Mouse (Mus musculus) embryonic stem cell, embryonic (primary cell): ENCODE measurements at regions not wholly inside any gene's neighbourhood (a gene's known extent, or its start where the extent isn't known, plus 50 kb on each side); places are given as distances from the start of the nearest gene placed in this dataset.

Source experiments
- CTCF ChIA-PET, 4 experiments: fragments of 300-600 bp in 2 of 4; fragments of 350-600 bp in 2 of 4; sonication (Branson Sonifier 250); formaldehyde crosslinking; loops; one replicate each; lab custom pipeline; 2022; ENCODE audit warnings: inconsistent platforms in 2 of 4; lab: Charles Lee
- POLR2A ChIA-PET, 4 experiments: fragments of 300-600 bp in 2 of 4; fragments of 350-600 bp in 2 of 4; sonication (Branson Sonifier 250); formaldehyde crosslinking; loops; one replicate each; lab custom pipeline; 2022; ENCODE audit warnings: antibody characterized with exemption in 4 of 4, inconsistent platforms in 1 of 4; lab: Charles Lee

GRCm38 (mm10) chr1:105084556-105084955 is 272.0 kb downstream of the Rnf152 start:
- ChIA-PET CTCF (no interaction called here), POLR2A (interaction anchor here in 1 of 4 experiments (2.1 kb wide), 1 partner anchor 11 kb away, joined by 5 read pairs; no protein-coding TSS in a partner anchor)

- CTCF ChIA-PET: no interaction called here
Observed at GRCm38 (mm10) chr1:105083551-105084103, 272.9 kb downstream of the Rnf152 start.

DNA sequence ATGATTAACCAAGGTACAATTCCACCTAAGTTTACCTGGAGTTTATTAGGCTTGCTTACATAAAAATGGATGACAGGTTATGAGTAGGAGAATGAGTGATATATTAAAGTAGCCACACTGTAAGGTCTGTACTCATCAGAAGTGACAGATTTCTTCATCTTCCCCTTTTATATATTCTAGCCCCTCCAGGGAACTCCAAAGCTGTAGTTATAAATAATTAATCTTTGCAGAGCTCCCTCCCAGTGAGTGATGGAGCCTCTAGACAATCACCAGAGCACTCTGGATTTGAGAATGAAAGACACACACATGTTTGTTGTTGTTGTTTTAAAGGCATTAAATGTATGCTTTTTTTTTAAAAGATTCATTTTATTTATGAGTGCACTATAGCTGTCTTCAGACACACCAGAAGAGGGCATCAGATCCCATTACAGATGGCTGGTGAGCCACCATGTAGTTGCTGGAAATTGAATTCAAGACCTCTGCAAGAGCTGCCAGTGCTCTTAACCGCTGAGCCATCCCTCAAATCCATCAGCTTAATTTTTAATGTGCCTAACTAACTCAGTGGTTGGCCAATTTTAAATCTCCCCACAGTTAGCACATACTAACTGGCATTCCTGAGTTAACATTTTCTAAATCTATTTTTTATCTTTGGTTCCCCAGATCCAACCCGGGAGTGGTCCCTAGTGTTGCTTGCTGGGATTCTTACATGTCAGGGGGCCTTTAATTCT is 273.5 kb downstream of the Rnf152 start:
- POLR2A ChIA-PET: interaction anchor here in 1 of 4 experiments (0.7 to 1.3 kb wide), 2 partner anchors 12 to 94 kb away, joined by 3 to 7 read pairs; no protein-coding TSS in a partner anchor
- CTCF ChIA-PET: no interaction called here

More at GRCm38 (mm10) chr1:105083551-105084103, 272.9 kb downstream of the Rnf152 start:
- POLR2A ChIA-PET: interaction anchor here in 1 of 4 experiments (0.7 to 2.1 kb wide), 3 partner anchors 12 to 94 kb away, joined by 3 to 7 read pairs (median 5); no protein-coding TSS in a partner anchor

GRCm38 (mm10) chr1:105081942-105082341 is 274.6 kb downstream of the Rnf152 start:
- ChIA-PET POLR2A (interaction anchor here in 1 of 4 experiments (0.6 to 0.7 kb wide), 2 partner anchors 11 to 17 kb away, joined by 3 read pairs; no protein-coding TSS in a partner anchor), CTCF (no interaction called here)

- ChIA-PET CTCF (no interaction called here), POLR2A (no interaction called here)
Observed at GRCm38 (mm10) chr1:105079437-105079836, 277.1 kb downstream of the Rnf152 start.

- ChIA-PET CTCF (no interaction called here), POLR2A (no interaction called here)
Observed at GRCm38 (mm10) chr1:105075728-105076127, 280.8 kb downstream of the Rnf152 start.

DNA sequence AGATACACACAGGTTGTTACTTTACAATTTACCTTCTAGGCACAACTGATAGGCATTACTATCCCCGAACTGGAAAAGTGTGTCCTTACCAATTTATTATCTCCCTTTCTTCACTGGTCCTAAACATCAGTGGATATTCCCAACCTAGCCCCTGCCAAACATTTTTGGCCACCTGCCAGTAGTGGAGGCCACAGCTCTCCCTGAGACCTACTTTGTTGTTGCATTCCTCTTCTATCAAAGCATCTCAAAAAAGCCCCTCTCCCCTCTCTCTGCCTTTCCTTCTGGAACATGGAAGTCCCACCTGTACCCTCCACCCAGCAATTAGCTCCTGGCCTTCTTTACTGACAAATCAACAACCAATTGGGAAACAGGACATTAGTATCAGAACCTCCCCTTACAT is 282.2 kb downstream of the Rnf152 start:
- POLR2A ChIA-PET: no interaction called here
- CTCF ChIA-PET: no interaction called here

DNA sequence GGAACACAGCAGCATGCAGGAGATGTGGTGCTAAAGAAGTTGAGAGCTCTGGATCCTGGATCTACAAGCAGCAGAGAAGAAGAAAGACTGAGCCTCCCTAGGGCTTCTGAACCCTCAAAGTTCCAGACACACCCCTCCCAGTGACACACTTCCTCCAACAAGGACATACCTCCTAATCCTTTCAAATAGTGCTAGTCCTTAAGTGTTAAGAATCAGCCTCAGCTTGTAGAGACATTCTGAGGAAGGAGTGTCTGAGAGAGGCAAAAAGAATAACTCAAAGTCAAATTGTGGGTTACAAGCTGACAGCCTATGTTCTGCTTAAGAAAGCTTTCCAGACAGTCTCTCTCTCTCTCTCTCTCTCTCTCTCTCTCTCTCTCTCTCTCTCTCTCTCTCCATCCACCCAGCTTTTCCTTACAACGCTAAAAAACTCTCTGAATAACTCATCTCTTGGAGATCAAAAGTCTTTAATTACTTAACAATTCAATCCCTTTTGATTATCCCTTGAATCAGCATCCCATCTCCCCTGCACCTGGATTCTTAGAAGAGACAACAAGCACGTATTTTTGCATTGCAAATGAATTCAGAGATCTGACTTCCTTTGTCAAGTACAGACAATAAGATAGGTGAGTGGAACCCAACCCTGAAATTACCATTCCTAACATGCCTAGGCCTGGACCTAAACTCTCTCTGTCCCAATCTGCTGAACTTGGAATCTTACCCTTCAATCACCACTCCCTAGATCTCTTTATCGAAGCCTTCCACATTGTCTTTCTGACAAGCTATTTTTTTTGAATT is 285.7 kb downstream of the Rnf152 start:
- POLR2A ChIA-PET: interaction anchor here in 2 of 4 experiments (0.5 to 1.8 kb wide), 8 partner anchors 11 to 594 kb away, joined by 3 to 7 read pairs (median 4); no protein-coding TSS in a partner anchor

GRCm38 (mm10) chr1:105067902-105068301 is 288.6 kb downstream of the Rnf152 start:
- ChIA-PET POLR2A (no interaction called here), CTCF (no interaction called here)

More for the DNA sequence above, 285.7 kb downstream of the Rnf152 start:
- CTCF ChIA-PET: interaction anchor here in 1 of 4 experiments (0.9 kb wide), 1 partner anchor 21 kb away, joined by 3 read pairs; no protein-coding TSS in a partner anchor

GRCm38 (mm10) chr1:105067049-105067795 is 289.3 kb downstream of the Rnf152 start:
- ChIA-PET POLR2A (no interaction called here), CTCF (no interaction called here)

- CTCF ChIA-PET: no interaction called here
- POLR2A ChIA-PET: no interaction called here
Observed at GRCm38 (mm10) chr1:105050584-105051363, 282.4 kb downstream of the Cdh20 start.
